Mouse (Mus musculus): ENCODE measurements at regions not wholly inside any gene's neighbourhood (a gene's known extent, or its start where the extent isn't known, plus 50 kb on each side); places are given as distances from the start of the nearest gene placed in this dataset.
"Not testable (repeated sequence)": the region's sequence is repeated elsewhere in the genome, so short reads cannot be mapped to it uniquely, and the experiment has no call there.

- peak; percentile 8 for DNase-seq
Observed at GRCm38 (mm10) chr12:15562826-15563225, 253.9 kb downstream of the Trib2 start.

DNA sequence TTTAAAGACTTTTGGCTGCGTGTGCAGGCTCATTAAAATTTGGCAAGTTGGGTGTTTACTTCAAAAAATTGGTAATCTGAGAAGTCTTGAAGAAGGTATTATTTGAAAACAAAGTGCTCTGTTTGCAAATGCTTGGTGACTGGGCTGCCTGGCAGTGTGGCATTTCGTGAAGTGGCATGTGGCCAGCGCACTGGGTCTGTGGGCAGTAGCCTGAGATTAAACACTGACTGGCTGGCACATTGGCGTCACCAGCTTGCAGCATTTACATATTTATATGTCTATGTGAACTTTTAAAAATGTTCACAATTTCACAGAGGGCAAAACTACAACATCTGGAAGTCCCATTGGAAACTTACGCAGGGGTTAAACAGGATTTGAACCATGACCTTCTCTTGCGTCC is 261.3 kb downstream of the Trib2 start:
- no peak for DNase-seq

GRCm38 (mm10) chr12:15553681-15554007 is 263.1 kb downstream of the Trib2 start:
- DNase-seq: no peak

DNA sequence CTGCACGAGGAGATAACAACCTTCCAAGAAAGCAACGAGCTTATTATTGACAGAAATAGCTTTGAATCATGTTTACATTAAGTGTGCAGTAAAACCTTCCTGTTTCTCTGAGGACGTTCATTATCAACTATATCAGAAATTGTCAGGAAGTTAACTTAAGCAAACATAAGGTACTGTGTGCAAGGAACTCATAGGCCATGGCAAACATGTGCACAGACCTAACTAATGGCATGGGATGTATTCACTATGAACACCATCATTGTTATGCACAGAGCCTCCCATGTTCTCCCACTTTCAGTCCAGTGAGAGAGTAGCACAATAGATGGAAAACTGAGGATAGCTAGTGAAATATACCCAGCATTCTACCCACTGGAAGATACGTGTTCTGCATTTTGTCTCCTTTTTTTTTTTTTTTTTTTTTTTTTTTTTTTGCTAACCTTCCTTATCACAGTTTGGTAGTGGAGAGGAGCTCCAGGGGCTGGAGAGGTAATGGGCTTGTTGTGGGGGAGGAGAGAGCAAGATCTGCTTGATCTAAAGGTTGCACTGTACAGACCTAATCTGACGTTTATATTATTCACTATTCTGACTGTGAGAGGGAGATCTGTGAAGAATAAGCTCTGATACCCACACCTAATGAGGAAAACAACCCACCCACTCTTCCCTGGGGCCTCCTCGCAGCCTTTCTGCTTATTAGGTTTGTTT is 263.6 kb downstream of the Trib2 start:
- no peak for DNase-seq

DNA sequence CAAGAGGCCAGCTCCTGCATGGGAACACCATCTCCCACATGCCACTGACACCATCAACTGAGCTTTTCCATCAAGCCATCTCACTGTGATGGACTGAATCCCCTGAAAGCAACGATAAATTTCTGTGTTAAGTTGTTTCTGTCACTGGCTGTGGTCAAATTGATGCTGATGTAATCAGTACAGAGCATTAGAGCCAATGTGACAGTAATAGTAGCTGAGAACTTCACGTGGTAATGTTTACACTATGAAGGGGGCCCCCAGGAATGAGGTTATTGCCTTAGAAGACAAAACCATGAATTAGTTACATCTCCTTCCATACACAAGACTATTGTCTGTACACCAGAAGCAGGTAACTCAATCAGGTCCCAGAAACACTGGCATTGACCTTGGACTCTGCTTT is 264.5 kb downstream of the Trib2 start:
- no peak for DNase-seq

DNA sequence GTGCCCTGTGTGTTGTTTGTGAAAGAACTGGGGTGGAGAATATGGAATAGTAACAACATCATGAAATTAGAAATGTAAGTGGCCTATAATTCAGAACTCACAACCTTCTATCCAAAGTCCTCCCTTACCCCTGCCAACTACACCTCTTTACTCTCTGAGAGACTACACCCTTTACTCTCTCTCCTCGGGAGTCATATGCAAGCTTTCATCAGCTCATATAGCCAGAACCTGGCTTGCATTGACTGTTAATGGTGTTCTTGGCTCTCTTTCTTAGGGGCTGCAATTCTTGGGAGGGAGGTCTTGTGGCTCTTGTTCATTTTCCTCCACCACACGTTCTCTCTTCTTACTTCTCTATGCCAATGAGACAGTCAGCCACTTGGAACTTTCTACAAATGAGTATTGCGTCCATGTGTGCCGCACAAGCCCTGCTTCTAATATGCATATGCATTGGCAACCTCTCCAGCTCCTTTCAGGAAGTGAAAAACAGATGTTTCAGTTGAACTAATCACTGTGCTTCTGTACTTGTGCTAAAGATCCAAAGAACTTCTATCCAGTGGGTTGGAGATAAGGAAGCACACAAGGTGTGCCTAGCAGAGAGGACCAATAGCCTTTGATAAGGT is 265.3 kb downstream of the Trib2 start:
- no peak for DNase-seq

- DNase-seq: no peak
Observed at GRCm38 (mm10) chr12:15544351-15544750, 272.4 kb downstream of the Trib2 start.

GRCm38 (mm10) chr12:15542486-15542885 is 274.2 kb downstream of the Trib2 start:
- no peak for DNase-seq

DNA sequence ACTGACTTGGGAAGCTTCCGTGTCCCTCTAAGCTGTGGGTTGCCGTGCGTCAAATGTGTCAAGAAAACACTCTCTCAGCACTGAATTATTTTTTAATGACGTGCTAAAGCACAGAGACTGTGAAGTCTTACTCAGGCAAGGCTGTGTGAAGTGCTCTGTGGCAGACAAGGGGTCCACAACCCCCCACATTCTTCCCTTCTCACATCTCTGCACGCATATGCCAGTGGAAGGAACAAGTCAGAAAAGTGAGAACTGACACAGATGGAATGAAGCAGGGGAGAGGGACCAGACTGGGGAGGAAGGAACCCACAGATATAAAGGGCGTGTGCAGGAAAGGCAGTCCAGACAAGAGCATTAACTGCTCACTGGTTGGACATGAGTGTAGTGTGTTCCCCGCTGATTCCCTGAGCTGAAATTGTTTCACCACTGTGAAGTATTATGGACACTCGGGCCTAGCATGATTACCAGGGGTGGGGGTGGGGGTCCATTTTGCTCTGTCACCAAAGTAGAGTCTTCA is 279.8 kb downstream of the Trib2 start:
- DNase-seq: no peak

DNA sequence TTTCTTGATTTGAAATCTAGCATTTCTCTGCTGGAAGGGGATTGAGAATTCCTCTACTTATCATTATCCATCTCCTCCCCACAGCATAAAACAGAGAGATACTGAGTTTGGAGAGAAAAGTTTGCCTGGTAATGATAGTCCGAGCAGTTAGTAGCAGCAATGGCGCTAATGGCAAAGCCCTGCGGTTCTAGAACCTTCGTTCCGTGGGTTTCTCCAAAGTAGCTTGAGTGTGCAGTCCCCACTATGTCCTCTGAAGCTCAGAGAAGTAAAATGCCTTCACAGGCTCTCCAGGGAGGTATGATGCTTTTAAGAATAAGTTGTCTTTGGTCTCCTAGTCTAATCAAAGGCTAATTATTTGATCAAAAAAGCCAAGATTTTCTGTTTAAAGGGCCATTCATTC is 280.5 kb downstream of the Trib2 start:
- no peak for DNase-seq

DNA sequence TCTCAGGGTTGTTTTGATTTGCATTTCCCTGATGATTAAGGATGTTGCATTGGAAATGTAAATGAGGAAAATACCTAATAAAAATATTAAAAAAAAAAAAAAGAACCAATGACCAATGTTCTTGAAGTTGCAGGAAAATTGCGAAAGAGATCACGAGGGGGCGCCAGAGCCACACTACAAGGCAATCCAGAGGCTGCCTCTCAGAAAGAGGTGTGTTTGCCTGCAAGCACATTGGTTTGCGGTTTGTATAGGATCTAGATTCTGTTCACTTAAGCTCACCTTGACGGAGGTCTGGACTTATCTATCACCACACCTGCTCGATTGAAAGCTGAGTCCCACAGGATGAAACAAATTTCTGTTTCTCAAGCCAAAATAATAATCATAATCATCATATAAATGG is 280.9 kb downstream of the Trib2 start:
- DNase-seq: peak; percentile 86

DNA sequence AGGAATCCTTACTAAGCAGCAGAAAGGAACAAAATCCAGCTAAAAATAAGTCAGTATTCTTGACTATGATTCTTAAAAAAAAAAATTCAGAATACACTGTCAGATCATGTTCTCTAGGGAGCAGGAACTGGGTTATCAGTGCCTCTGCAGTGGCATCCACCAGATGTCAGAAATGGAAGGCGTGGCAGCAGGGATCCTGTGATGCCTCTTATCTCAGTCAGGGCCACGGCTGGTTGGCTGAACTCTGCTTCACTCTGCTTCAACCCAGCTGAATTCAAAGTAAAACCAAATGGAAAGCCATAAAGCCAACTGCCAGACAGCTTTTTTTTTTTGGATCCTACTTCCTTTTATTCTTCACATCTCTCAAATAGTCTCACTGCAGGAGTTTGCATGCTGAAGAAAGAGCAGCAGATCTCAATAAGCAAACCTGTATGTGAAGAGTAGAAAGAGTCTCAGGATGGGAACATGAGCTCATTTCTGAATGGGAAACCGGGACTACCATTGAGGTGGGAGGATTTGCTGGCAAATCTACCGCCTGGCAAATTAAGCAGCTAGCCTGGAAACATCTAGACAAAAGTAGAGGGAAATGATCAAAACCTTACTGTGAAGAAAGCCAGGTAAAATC is 295.8 kb downstream of the Trib2 start:
- DNase-seq: no peak

DNA sequence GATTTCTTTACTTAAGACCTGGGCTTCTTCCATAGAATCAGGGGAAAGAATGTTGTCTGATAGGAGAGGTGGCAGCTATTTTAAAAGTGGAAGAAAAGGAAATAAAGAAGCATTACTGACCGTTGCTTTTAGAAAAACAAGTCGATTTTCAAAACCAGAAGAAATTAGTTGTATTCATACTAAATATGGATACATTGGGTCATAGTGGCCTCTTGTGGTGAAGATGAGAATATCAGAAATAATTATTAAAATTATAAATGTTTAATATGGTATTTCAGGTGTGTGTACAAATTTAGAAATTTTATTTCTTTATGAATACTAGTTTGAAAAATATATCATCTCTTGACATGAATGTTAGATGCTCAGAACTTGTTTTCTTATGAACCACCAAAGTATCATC is 304.7 kb downstream of the Trib2 start:
- DNase-seq: peak; percentile 14

GRCm38 (mm10) chr12:15507576-15507975 is 309.1 kb downstream of the Trib2 start:
- peak; percentile 76 for DNase-seq

GRCm38 (mm10) chr12:15493640-15494039 is 323.1 kb downstream of the Trib2 start:
- no peak for DNase-seq

DNA sequence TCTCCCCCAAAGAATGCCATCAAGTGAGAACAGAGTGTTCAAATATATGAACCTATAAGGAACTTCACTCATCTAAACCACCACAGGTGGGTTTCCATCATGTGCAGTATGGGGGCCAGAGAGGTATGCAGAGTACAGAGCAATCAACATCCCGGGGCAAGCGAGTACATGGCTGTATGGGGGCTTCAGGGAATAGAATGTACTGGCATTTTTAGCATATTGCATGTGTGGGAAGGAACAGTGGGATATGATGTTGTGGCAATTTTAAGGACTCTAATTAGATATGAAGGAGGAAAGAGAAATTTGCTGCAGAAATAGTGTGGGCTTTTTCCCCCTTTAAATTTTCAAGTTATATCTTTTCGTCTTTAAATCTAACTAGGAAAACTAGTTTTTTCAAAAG is 344.0 kb downstream of the Trib2 start:
- DNase-seq: no peak

DNA sequence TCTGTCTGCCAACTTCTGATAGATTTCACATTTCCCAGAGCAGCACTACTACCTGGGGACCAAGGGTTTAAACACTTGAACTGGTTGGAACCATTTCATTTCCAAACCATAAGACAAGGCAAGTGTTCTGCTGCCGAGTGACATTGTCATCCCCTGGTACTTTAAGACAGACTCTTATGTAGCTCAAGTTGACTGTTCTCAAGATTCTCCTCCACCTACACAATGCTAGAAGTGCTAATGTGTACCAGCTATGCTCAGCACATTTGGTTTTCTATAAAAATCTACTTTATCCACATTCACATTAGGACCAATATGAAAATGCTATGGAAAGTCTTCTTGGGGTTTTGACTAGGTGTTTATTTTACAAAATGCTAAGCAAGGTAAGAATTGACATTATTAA is 357.3 kb downstream of the Trib2 start:
- DNase-seq: no peak

DNA sequence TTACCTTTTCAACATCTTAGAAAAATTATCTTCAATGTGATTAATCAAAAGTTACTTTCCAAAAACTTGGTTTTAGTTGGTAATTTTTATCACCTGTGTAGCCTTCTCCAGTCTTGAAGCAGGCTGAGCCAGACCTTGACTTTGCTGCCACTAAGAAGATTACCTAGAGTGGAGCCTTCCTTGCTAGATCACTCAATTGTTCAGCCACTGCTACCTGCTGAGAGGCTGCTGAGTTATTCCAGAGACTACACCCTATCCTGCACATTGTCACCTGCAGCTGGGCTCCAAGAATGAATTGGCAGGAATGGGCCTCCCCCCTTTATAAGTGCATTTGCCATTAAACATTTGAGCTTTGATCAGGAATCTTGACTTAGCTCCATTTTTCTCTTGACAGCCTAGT is 360.4 kb downstream of the Trib2 start:
- DNase-seq: not testable (repeated sequence)

GRCm38 (mm10) chr12:15455744-15456143 is 361.0 kb downstream of the Trib2 start:
- no peak for DNase-seq

- DNase-seq: no peak
Observed at GRCm38 (mm10) chr12:15449484-15449883, 367.2 kb downstream of the Trib2 start.

DNA sequence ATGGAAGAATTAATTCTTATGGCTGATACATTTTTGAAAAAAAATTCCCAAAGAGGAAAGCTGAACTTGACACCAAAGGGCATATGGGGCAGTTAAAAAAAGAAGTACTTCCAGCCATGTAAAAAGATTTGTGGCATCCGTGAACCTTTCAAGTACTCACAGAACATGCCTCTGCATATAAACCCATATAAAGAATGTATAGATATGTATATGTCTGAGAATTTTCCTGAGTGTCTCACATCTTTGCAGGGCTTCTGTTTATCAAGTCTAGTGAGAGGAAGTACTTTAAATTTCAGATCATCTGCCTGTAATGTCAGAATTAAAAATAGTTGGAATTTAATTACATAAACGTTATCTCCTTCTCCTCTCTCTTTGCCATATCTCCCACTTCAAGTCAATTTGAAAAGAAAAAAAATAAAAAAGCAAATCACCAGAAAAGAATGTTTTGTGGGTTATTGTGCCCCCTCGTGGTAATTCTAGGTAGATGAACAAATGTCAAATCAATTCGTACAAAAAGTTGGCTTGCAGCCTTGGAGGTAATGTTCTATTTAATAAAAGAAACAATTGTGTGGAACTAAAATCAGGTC is 400.4 kb downstream of the Trib2 start:
- DNase-seq: peak; percentile 57

DNA sequence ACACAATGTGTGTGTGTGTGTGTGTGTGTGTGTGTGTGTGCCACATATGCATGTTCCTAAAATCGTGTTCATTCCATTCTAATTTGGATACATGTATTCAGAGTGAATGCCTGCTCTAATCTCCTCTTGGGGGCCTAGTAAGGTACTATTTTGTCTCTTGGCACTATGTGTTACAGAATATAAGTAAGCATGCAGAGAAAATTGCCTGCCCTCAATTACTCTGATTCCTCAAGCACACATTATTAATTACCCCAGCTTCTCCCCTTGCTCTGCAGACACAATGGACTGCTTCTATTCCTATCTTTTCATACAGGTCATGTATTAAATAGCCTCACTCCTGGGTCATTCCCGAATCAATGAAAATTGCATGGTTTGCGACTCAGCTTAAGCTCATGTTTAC is 406.3 kb downstream of the Trib2 start:
- DNase-seq: peak; percentile 3

GRCm38 (mm10) chr12:15407577-15407976 is 409.1 kb downstream of the Trib2 start:
- DNase-seq: not testable (repeated sequence)

- DNase-seq: no peak
Observed at GRCm38 (mm10) chr12:15392641-15393040, 424.1 kb downstream of the Trib2 start.

All from embryo, embryonic 11 days (tissue).